Mouse (Mus musculus) cortical plate, adult 2 months (tissue): ENCODE measurements around the gene Cdkn3.

ENCODE experiments used
- CTCF ChIP-seq: fragments of 200-500 bp; IDR thresholded peaks from 2 replicates; pipeline ENCODE4 v1.5.1; 2011; ENCODE audit warnings: mild to moderate bottlenecking, control low read depth, low read length; ENCODE audit not compliant: insufficient read depth; ENCODE audit errors: extremely low read depth
- POLR2A ChIP-seq: fragments of 200-500 bp; IDR thresholded peaks from 2 replicates; pipeline ENCODE4 v1.6.1; 2011; ENCODE audit warnings: mild to moderate bottlenecking, low read length, control low read depth; ENCODE audit not compliant: insufficient read depth; ENCODE audit errors: extremely low read depth

GRCm38 (mm10) chr14:46788505-46788901 is 28.2 kb downstream of the Cdkn3 start:
- no peak for TF ChIP-seq CTCF
- no peak for TF ChIP-seq POLR2A
